Mouse (Mus musculus) embryo, embryonic 10.5 days (tissue): ENCODE measurements at regions not wholly inside any gene's neighbourhood (a gene's known extent, or its start where the extent isn't known, plus 50 kb on each side); places are given as distances from the start of the nearest gene placed in this dataset.

Experiments
- DNase-seq: peaks from one replicate; pipeline ENCODE4 v3.0.0-alpha.2; 2015; ENCODE audit warnings: low spot score

- no peak for DNase-seq
Observed at GRCm38 (mm10) chr16:55663946-55664345, 174.8 kb downstream of the Nfkbiz start.

GRCm38 (mm10) chr16:55636667-55637450 is 201.8 kb downstream of the Nfkbiz start:
- DNase-seq: no peak

GRCm38 (mm10) chr16:55636224-55636623 is 202.5 kb downstream of the Nfkbiz start:
- no peak for DNase-seq

DNA sequence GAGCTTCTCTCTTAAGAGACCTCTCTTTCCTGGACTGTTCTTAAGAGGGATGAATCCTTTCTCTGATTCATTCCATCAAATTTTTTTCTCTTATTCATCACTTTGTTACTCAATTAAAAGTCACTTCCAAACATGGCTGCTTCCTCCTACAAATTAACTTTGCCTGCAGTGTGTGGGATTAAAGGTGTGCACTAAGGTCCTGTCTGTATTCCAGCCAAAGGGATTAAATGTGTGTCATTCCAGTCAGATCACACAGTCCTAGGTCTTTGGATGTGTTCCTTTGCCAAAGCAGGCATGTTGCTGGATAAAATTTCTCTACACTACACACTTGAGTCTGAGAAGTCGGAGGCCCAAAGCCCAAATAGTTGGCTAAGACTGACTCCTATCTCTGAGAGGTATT is 204.0 kb downstream of the Nfkbiz start:
- DNase-seq: no peak

GRCm38 (mm10) chr16:55632220-55632619 is 206.5 kb downstream of the Nfkbiz start:
- DNase-seq: no peak

GRCm38 (mm10) chr16:55631637-55632036 is 207.1 kb downstream of the Nfkbiz start:
- no peak for DNase-seq

DNA sequence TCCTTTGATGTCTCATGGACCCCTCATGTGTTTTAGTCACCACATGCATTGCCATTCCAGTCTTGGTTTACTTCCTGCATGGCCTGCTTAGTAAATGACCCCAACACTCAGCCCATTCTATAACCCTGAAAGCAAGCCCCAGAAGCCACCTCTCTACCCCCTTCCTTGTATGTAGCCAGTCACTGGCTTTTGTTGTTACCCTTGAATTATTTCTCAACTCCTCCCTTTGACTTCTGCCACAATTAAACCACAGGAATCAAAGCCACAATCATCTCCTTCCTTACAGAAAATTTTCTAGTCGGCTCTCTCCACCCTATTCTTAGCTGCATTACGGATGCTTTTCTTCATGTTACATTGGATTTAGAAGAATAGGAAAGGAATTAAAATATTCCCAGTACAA is 207.7 kb downstream of the Nfkbiz start:
- no peak for DNase-seq

GRCm38 (mm10) chr16:55627531-55627930 is 211.2 kb downstream of the Nfkbiz start:
- no peak for DNase-seq

DNA sequence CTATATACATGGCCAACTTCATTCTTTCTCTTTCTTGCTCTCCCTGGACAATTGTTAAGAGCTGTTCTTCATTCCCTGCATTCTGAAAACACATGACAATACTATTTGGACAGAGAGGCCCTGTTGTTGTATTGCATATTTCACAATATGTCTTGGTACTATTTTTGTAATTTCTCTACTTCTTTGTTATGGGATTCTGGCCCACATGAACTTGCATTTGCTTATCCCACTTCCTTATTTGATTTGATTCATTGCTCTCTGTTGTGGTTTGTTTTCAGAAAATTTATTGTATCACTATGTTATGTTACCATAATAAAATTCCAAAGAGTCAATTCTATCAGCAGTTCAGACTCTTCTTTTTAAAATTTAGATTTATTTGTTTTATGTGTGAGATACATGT is 215.3 kb downstream of the Nfkbiz start:
- DNase-seq: no peak

GRCm38 (mm10) chr16:55619731-55620130 is 219.0 kb downstream of the Nfkbiz start:
- no peak for DNase-seq

DNA sequence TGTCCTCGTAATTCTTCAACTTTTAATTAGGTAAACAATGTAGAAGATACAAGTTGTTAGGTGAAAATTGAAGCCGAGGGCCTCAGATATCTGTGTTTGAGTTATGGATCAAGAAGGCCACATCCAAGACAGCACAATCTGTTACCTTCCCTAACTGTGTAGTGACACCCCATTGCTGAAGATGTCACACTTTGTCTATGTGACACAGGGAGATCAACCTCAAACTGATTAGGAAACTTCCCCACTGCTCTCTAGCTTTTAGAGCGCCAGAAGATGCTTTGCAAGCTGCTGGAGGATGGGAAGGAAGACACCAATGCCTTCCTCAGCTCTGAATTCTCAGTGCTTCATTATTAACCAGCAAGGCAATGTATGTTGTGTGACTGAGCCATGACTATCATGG is 220.7 kb downstream of the Nfkbiz start:
- no peak for DNase-seq

GRCm38 (mm10) chr16:55617506-55617905 is 221.2 kb downstream of the Nfkbiz start:
- DNase-seq: peak; percentile 32

- DNase-seq: no peak
Observed at GRCm38 (mm10) chr16:55616408-55617120, 222.1 kb downstream of the Nfkbiz start.

- DNase-seq: no peak
Observed at GRCm38 (mm10) chr16:55612873-55613272, 225.8 kb downstream of the Nfkbiz start.

DNA sequence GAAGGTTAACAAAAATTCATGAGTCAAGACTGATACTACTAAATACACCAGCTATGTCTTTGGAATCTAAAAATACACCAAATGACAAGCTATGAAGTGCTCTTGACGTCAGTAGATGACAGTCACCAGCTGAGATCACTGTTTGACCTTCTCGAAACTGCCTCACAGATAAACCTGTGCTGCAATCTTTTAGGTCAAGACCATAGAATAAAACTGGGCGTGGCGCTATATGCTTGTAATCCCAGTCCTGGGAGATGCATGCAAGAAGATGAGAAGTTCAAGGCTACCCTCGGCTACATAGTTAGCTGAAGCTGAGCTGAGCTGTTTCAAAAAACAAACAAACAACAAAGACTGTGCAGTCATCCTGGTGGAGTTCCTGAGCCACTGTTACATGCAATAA is 226.7 kb downstream of the Nfkbiz start:
- no peak for DNase-seq

DNA sequence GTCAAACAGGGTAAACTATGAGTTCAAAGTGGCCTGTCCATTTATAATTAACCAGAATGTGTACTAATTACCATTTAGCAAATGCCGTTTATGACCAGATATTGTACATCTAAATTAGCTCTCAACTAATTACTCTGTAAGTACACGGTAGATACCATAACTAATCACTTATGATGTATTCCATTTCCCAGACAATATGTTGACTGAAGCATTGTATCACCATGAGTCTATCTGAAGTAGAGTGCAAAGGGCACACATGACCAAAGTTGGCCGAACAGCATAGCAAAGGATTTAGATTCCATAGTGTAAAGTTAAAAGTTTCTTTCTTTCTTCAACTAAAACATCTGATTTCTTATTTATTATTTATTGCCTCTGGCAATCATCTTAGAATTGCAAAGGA is 227.5 kb downstream of the Nfkbiz start:
- DNase-seq: no peak

GRCm38 (mm10) chr16:55608361-55608760 is 230.3 kb downstream of the Nfkbiz start:
- DNase-seq: no peak

GRCm38 (mm10) chr16:55606447-55607239 is 232.1 kb downstream of the Nfkbiz start:
- no peak for DNase-seq

DNA sequence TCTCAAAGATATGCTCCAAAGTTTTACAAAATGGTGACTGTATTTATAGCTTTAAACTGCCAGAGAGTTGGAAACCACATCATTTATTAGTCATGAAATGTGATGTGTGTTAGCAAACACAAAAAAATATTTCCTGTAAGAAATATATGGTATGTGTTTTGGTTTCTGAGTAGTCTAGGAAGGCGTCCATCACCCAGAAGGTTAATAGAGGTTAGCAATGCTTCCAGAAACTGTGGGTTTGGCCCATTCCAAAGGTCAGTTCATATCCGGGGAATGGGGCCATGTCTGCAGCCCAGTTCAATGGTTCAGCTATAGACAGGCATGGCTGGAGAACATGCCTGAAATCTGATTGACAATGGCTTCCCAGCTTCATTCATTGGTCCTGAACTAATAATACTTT is 235.1 kb downstream of the Nfkbiz start:
- DNase-seq: no peak

DNA sequence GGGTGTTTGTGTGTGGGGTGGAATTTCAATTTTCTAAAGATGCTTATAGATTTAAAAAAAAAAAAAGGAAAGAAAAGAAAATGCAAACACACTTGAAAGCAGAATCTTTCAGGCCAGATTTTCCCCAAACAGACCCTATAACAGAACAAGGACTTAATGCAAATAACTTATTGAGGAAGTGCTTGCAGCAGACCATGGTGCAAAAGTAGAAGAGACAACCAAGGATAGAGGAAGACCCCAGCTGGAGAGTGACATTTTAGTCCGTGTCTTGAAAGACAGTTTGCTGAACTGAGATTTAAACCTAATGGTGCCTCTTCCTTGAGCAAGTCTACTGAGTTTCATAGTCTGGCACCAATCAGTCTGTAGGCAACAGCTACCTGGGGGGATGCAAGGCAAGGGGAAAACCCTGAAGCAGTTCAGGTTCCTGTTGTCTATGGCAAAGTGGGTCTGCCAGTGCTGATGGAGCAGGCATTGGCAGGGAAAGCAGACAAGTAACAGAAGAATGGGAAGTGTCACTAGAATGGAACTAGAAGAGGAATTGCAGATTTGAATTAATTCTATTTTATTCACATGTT is 249.2 kb downstream of the Nfkbiz start:
- no peak for DNase-seq

DNA sequence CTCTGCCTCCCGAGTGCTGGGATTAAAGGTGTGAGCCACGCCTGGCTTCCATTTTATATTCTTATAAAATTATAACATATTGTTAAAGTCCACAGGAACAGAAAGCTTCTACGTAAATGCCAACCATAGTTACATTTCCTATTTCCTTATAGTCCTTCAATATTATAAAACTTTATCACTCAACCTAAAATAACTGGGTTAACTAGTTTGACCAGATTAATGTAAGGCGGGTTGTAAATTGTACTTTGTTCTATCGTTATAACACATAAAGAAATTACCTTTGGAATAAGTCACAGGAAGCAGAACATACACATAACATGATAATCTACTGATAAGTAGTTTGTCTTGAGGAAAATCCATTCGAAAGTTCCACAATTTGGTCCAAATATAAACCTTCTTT is 251.6 kb downstream of the Nfkbiz start:
- DNase-seq: no peak

- no peak for DNase-seq
Observed at GRCm38 (mm10) chr16:55582906-55583305, 255.8 kb downstream of the Nfkbiz start.
